Mouse (Mus musculus) heart, embryonic 16.5 days (tissue): ENCODE measurements around the gene Unc5cl. TPM values are rescaled to one million over a fixed set of nuclear protein-coding genes. Genes with fewer than 3 reads are reported as not detected.
"Not testable (repeated sequence)": the region's sequence is repeated elsewhere in the genome, so short reads cannot be mapped to it uniquely, and the experiment has no call there.

Source experiments
- ATAC-seq: fragments of 200-750 bp; cut with Nextera tagmentation; replicated peaks from 2 replicates; pipeline ENCODE4 v1.8.0; 2017; ENCODE audit warnings: moderate number of reproducible peaks; ENCODE audit not compliant: insufficient read depth, low FRiP score; ENCODE audit errors: extremely low read depth
- H3K27ac ChIP-seq: fragments of 300-500 bp; sonication (generic); 2 replicates; pipeline ENCODE4 v1.5.1; 2014; ENCODE audit warnings: mild to moderate bottlenecking, low read length, control low read depth, moderate library complexity
- H3K27me3 ChIP-seq: fragments of 300-500 bp; sonication (generic); 2 replicates; pipeline ENCODE4 v1.6.1; 2014; ENCODE audit warnings: low read length, mixed read lengths; ENCODE audit not compliant: control insufficient read depth, insufficient read depth
- H3K36me3 ChIP-seq: fragments of 300-500 bp; sonication (generic); 2 replicates; pipeline ENCODE4 v1.6.1; 2014; ENCODE audit not compliant: control insufficient read depth, insufficient read depth
- H3K4me1 ChIP-seq: fragments of 300-500 bp; sonication (generic); 2 replicates; pipeline ENCODE4 v1.6.1; 2014; ENCODE audit warnings: low read length, mixed read lengths; ENCODE audit not compliant: control insufficient read depth, insufficient read depth
- H3K4me2 ChIP-seq: fragments of 300-500 bp; sonication (generic); 2 replicates; pipeline ENCODE4 v1.6.1; 2014; ENCODE audit warnings: low read depth, mild to moderate bottlenecking, control low read depth, low read length
- H3K4me3 ChIP-seq: fragments of 300-500 bp; sonication (generic); 2 replicates; pipeline ENCODE4 v1.5.1; 2014; ENCODE audit warnings: mild to moderate bottlenecking, control low read depth, low read length
- H3K9ac ChIP-seq: fragments of 300-500 bp; sonication (generic); 2 replicates; pipeline ENCODE4 v1.6.1; 2014; ENCODE audit warnings: low read length, control low read depth
- H3K9me3 ChIP-seq: fragments of 300-500 bp; sonication (generic); replicated peaks from 2 replicates; pipeline ENCODE4 v1.6.1; 2016; ENCODE audit warnings: low read length; ENCODE audit not compliant: control insufficient read depth
- WGBS: fragments of 180-500 bp; shearing (Covaris S2); extraction: QIAGEN DNeasy Blood & Tissue Kit; methylation state at CpG from one replicate; pipeline ENCODE4 v1.1.7; 2014; 5-methylcytosine and 5-hydroxymethylcytosine counted together
- polyA plus RNA-seq: library from polyadenylated mRNA; unstranded; fragments of >200 nt; fragmentation: Nextera tagmentation; extraction: Ambion mirVana; gene quantifications from 2 replicates; pipeline ENCODE4 v1.2.1, GENCODE M21; 2015

Gene Unc5cl
- polyA plus RNA-seq, 1 experiment from 2014 or later, result 2.0 TPM

GRCm38 (mm10) chr17:48454190-48454589, 511 bp upstream of the Unc5cl start:
- WGBS, result 46% methylated on average over 7 of the region's 7 CpGs
- ATAC-seq, result no peak
- no peaks in the 10 kb centered on the region for H3K9me3 ChIP-seq
- H3K9ac ChIP-seq, result no peak overlapping the region
- H3K36me3 ChIP-seq, result no peaks in the 10 kb centered on the region
- H3K4me3 ChIP-seq, result no peak overlapping the region
- H3K27ac ChIP-seq, result no peak overlapping the region
- no peaks in the 10 kb centered on the region for H3K27me3 ChIP-seq
- no peak overlapping the region for H3K4me2 ChIP-seq
- no peaks in the 10 kb centered on the region for H3K4me1 ChIP-seq

DNA sequence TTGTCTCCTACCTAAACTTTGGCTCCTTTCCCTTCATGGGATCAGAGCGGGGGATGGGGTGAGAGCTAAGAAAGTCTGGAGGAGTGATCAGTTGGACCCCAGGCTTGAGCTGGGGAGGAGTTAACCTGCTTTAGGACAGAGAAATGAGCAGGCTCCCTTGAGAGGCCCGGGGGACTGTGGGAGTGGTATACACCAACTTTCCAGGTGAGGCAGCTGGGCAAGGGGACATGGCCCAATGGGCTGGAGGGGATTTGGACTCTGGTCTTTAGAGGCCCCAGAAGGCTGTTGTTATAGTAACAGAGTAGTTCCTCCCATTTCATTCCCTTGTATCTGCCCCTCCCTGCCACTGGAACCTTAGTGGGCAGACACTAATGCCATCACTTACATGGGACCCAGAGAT, 1.3 kb downstream of the Unc5cl start:
- no peak for ATAC-seq
- no peaks in the 10 kb centered on the region for H3K4me1 ChIP-seq
- no peak overlapping the region for H3K9ac ChIP-seq
- no peaks in the 10 kb centered on the region for H3K27me3 ChIP-seq
- 91% methylated on average over 2 of the region's 2 CpGs for WGBS
- H3K4me3 ChIP-seq, result no peak overlapping the region
- H3K27ac ChIP-seq, result no peak overlapping the region
- H3K4me2 ChIP-seq, result no peak overlapping the region
- no peaks in the 10 kb centered on the region for H3K9me3 ChIP-seq
- no peaks in the 10 kb centered on the region for H3K36me3 ChIP-seq

DNA sequence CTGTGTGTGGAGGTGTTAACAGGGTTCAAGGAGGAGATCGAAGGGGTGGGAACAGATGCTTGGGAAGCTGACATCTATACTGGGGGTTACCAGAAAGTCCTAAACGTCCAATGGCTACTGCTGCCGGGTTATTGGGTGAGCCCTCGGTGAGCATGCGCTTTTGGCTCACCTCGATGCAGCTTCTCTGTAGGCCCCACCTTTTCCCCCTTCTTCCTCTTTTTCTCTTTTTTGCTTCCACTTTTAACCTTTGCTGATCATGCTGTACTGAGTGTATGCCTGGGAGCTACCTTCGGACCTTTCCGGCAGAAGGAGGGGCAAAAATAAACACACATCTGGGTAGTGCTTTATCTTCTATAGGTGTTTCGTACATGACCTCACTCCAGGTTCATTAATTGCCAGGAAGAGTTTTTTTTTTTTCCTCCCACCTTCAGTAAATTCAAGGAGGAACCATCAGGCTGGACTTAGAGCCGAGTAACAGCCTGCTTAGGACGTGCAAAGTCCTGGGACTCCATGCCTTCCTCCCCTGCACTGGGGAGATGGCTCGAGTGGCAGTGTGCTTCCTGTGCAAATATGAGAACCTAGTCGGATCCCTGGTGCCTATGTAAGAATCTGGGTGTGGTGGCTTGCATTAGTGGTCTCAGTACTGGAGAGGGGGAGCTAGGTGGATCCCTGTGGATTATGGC, 3.4 kb downstream of the Unc5cl start:
- WGBS, result 69% methylated on average over 13 of the region's 13 CpGs
- H3K4me1 ChIP-seq, result no peaks in the 10 kb centered on the region
- H3K4me3 ChIP-seq, result no peak overlapping the region
- no peak overlapping the region for H3K9ac ChIP-seq
- H3K36me3 ChIP-seq, result no peaks in the 10 kb centered on the region
- H3K27me3 ChIP-seq, result no peaks in the 10 kb centered on the region
- no peaks in the 10 kb centered on the region for H3K9me3 ChIP-seq
- no peak overlapping the region for H3K4me2 ChIP-seq
- no peak for ATAC-seq
- no peak overlapping the region for H3K27ac ChIP-seq

DNA sequence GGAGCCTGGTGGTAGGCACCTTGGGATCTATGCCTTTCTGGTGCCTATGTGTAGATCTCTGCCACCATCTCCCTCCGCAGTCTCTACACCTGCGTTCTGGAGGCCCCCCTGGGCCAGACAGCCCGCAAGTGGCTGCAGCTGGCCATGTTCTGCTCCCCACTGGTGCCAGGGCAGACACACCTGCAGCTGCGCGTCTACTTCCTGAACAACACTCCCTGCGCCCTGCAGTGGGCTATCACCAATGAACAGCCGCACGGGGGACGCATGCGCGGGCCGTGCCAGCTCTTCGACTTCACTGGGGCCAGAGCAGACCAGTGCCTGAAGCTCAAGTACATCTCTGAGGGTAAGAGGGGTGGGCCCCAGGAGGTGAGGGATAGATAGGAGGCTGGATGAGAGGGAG, 7.4 kb downstream of the Unc5cl start:
- H3K9ac ChIP-seq, result no peak overlapping the region
- no peaks in the 10 kb centered on the region for H3K36me3 ChIP-seq
- no peaks in the 10 kb centered on the region; the same call in 1 of the 2 replicates for H3K27me3 ChIP-seq
- no peak overlapping the region for H3K27ac ChIP-seq
- peak; percentile 38; the same call in 1 of the 2 replicates for ATAC-seq
- H3K4me1 ChIP-seq, result no peaks in the 10 kb centered on the region
- no peak overlapping the region for H3K4me3 ChIP-seq
- 86% methylated on average over 13 of the region's 13 CpGs for WGBS
- H3K9me3 ChIP-seq, result no peaks in the 10 kb centered on the region
- no peak overlapping the region for H3K4me2 ChIP-seq

DNA sequence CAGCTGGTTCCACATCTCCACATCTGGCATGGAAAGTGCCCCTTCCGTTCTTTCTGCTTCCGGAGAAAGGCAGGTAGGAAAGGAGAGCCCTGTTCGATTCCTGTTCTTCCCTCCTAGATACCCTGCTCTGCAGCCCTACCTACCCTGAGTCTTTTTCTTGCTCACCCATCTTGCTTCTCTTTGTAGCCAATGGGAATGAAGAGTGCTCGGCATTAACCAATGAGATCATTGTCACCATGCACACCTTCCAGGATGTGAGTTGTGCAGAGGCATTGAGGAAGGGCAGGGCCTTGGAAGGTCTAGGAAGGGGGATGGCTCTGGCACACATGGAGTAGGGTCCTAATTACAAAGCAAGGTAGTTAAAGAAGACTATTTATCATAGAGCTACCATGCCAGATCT, 8.7 kb downstream of the Unc5cl start:
- ATAC-seq, result no peak
- H3K9me3 ChIP-seq, result no peaks in the 10 kb centered on the region
- no peak overlapping the region for H3K9ac ChIP-seq
- H3K4me3 ChIP-seq, result no peak overlapping the region
- no peak overlapping the region for H3K27ac ChIP-seq
- no peaks in the 10 kb centered on the region for H3K36me3 ChIP-seq
- no peaks in the 10 kb centered on the region; the same call in 1 of the 2 replicates for H3K27me3 ChIP-seq
- 95% methylated on average over 4 of the region's 4 CpGs for WGBS
- no peaks in the 10 kb centered on the region for H3K4me1 ChIP-seq
- no peak overlapping the region for H3K4me2 ChIP-seq

DNA sequence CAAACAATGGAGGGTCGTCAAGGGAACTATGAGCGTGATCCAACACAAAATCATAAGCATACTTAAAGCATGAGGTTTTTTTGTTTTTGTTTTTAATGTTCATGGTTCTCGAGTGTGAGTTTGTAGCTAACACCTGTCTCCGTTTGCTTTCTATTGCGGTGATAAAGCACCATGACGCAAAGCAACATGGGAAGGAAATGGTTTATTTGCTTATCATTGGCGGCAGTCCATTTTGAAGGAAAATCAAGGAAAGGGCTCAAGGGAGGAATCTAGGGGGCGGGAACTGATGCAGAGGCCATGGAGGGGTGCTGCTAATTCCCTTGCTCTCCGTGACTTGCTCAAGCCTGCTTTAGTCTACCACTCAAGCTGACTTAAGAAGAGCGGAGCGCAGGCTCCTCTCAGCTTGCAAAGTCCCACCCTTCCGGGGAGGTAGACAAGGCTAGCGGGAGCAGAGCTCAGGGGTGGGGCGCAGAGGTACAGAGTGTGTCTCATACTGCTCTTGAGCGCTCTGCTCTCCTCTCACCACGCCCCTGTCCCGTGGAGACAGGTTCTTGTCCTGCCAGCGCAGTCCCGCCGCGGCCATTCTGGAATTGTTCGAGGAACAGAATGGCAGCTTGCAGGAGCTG, 12.2 kb downstream of the Unc5cl start:
- Histone ChIP-seq H3K4me3 (peak overlapping the region; percentile 34), H3K9ac (no peak overlapping the region), H3K9me3 (no peaks in the 10 kb centered on the region), H3K36me3 (no peaks in the 10 kb centered on the region), H3K4me1 (no peaks in the 10 kb centered on the region), H3K4me2 (peak overlapping the region; percentile 55), H3K27ac (no peak overlapping the region), H3K27me3 (no peaks in the 10 kb centered on the region; the same call in 1 of the 2 replicates)
- WGBS, result 25% methylated on average over 22 of the region's 22 CpGs
- ATAC-seq, result no peak

DNA sequence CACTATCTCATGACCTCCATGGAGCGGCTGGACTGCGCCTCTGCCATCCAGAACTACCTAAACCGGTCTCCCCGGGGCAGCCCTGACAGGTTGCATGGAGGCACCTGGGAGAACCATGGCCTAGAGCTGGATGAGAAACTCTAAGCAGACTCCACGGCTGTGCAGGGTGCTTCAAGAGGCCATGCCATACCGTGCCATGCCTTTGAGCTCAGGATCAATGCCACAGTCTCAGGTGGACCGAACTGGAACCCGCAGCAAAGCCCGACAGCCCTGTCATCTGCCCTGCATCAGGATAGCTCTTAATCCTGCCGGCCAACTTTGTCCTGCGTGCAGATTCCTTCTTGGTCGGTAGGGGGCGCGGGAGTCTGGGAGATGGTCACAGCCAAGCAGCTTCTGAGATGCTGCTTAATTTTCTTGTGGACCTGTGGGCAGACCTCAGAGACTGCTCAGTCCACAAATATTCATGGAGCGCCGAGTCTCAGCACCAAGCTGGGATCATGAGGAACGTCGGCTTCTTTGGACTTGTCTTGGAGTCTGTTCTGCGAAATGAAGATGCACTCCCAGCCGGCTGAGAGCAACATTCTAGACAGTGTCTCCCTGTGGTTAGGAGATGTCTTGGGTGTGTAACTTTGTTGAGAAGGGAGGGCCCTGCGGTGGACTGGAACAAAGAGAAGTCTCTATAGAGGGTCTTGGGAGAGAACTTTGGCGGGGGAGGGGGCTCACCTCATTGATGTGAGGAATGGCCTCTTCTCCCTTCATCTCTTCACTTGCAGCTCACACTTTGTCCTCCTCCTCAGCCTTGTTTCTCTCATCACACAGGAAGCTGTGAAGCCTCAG, 12.9 kb downstream of the Unc5cl start:
- no peaks in the 10 kb centered on the region for H3K36me3 ChIP-seq
- H3K27ac ChIP-seq, result no peak overlapping the region
- H3K9me3 ChIP-seq, result no peaks in the 10 kb centered on the region
- no peak overlapping the region for H3K9ac ChIP-seq
- WGBS, result 5% methylated on average over 22 of the region's 22 CpGs
- H3K4me2 ChIP-seq, result peak overlapping the region; percentile 55
- H3K4me1 ChIP-seq, result no peaks in the 10 kb centered on the region
- H3K27me3 ChIP-seq, result no peaks in the 10 kb centered on the region; the same call in 1 of the 2 replicates
- peak overlapping the region; percentile 34 for H3K4me3 ChIP-seq
- 0 out of 2 replicates have a peak, but pooled peaks have one; percentile 58 for ATAC-seq

DNA sequence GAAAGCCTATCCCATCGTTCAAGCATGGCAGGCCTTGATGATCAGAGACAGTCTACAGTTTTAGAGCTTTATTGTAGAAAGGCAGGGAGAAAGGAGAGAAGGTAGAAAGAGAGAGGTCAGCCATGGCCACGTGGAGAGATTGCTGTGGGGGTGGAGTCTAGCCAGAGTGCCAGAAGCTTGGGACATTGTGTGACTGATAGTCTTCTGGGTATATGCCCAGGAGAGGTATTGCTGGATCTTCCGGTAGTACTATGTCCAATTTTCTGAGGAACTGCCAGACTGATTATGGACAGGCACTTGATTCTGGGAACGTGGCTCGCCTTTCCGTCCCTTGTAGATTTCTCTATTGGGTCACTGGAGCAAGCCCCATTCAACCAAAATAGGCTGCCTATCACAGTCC, 19.6 kb downstream of the Unc5cl start:
- WGBS, result 76% methylated on average over 6 of the region's 6 CpGs

DNA sequence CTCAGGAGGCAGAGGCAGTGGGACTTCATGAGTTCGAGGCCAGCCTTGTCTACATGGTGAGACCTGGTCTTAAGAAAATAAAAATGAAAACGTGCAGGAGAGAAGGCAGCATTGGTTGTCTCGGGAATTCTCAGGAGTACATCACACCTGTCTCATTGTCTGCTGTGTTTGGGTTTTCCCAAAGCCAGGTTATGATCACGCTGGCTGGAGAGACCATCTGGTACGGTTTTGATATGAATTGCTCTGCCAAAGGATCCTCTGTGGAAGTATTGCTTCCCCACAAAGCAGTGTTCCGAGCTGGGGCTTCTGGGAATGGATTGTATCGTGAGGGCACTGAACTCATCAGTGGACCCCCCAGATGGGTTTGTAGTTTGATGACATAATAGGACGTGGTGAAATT, 20.7 kb downstream of the Unc5cl start:
- Histone ChIP-seq H3K9me3 (no peaks in the 10 kb centered on the region), H3K27ac (no peak overlapping the region), H3K36me3 (no peaks in the 10 kb centered on the region), H3K27me3 (no peaks in the 10 kb centered on the region), H3K9ac (no peak overlapping the region), H3K4me1 (no peaks in the 10 kb centered on the region), H3K4me3 (no peak overlapping the region), H3K4me2 (no peak overlapping the region)
- no peak for ATAC-seq
- 76% methylated on average over 8 of the region's 8 CpGs for WGBS

More for the DNA sequence above, 19.6 kb downstream of the Unc5cl start:
- H3K4me3 ChIP-seq, H3K36me3 ChIP-seq, H3K9ac ChIP-seq, H3K27ac ChIP-seq, H3K4me1 ChIP-seq, H3K4me2 ChIP-seq, H3K9me3 ChIP-seq, H3K27me3 ChIP-seq, ATAC-seq: not testable (repeated sequence)
